Mouse (Mus musculus) heart, postnatal 36 days (tissue): ENCODE data around the gene Ubp1. TPM values are rescaled to one million over a fixed set of nuclear protein-coding genes. Genes with fewer than 3 reads are reported as not detected.
A peak's percentile ranks its signal among the peaks of the same experiment; 100 is the strongest.
"Not testable (repeated sequence)": the region's sequence is repeated elsewhere in the genome, so short reads cannot be mapped to it uniquely, and the experiment has no call there.

ENCODE experiments used
- DNase-seq, 2 experiments: peaks; one replicate each; pipeline ENCODE4 v3.0.0; 2021 to 2022
- intact Hi-C: fragments of 180-260 bp; cut with DNase I; formaldehyde crosslinking; loops from one replicate; pipeline ENCODE4 v1.15.1; 2025
- total RNA-seq, 2 experiments: library from RNA; stranded (reverse); gene quantifications; 2 replicates each; pipeline ENCODE4 v1.2.3; 2021

Gene Ubp1
- 10 to 100 TPM; 24.9 to 25.7 TPM for total RNA-seq

GRCm38 (mm10) chr9:113930534-113931374 lies at the start of gene Ubp1:
Gene Ubp1, plus strand, starts transcription at chr9:113930934.
- DNase-seq = peak; percentile 91 to 92

DNA sequence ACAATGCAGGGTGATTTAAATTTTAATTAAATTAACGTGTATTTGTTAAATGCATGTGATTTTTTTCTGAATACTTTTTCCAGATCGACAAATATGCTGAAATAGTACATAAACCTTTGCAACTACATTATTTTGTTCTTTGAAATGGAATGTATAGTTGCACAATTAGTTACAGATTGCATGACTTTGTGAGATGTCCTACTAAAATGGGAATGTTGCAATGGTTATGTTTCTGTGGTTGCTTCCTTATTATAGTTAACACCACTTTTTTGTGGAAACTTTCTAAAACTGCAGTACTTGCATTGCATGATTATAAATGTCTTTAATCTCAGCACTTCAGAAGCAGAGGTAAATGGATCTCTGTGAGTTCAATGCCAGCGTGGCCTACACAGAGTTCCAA lies 35.8 kb upstream of the Ubp1 start:
- no peak for DNase-seq
- intact Hi-C loops = no loop called here

More at GRCm38 (mm10) chr9:113930534-113931374, at the start of gene Ubp1:
- intact Hi-C loops = no loop called here

DNA sequence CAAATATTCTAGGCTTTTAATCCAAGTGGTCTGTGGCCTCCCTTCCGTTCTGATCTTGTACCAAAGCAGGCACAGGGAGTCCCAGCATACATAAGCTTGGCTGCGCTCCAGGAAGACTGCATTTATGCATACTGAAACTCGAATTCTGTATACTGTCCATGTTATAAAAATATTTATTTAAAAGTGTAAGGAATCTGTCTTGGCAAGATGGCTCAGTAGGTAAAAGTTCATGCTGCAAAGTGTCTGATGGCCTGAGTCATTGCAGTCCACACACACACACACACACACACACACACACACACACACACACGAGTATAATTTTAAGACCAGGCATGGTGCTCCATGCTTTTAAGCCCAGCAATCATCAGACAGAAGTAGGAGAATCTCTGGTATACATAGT lies 27.6 kb upstream of the Ubp1 start:
- intact Hi-C loops = no loop called here
- no peak for DNase-seq

DNA sequence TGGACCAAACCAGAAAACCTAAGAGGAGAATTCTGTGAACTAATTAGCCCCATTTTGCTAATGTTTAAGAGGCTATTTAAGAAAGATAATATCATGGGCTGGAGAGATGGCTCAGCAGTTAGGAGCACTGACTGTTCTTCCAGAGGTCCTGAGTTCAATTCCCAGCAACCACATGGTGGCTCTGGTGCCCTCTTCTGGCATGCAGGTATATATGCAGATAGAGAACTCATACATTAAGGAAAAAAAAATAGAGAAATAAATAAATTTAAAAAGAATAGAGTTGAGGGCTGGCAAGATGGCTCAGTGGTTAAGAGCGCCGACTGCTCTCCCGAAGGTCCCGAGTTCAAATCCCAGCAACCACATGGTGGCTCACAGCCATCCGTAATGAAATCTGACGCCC lies 26.4 kb upstream of the Ubp1 start:
- not testable (repeated sequence) for DNase-seq
- intact Hi-C loops = loop anchor here (2.0 kb wide), 1 partner anchor 162 kb away; no protein-coding TSS in a partner anchor

DNA sequence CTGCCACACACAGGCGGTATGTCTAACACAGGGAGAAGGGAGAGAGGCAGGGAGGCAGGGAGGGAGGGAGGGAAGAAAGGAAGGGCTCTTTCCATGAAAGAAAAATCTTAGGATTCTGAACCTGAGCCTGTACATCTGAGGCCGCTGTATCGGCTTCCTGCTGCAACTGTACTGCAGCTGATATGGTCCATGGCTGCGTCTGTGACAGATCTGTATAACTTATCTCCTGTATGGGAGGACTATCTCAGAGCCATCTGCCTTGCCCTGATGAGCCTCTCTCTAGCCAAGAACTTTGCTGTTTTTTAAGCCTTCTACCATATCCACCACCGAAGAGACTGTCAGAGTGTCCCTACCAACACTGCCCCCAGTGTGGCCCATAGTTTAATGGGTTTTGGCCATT lies 14.9 kb upstream of the Ubp1 start:
- intact Hi-C loops = no loop called here
- no peak for DNase-seq

DNA sequence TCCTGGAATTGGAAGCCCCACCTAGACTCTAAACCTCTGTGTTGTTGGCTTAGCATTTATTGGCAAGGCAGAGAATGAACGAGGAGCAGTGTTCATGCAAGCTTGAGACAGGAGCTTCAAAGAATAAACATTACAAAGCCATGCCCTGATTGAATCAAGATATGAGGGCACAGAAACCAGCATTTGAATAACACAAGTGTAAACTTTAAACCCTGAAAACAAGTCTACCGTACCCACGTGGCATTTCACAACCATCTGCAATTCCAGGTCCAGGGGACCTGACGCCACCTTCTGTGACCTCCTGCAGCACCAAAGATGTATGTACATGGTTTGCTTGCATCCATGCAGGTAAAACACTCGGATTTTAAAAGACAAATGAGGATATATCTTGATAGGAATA lies 8.1 kb upstream of the Ubp1 start:
- intact Hi-C loops = no loop called here
- no peak for DNase-seq

DNA sequence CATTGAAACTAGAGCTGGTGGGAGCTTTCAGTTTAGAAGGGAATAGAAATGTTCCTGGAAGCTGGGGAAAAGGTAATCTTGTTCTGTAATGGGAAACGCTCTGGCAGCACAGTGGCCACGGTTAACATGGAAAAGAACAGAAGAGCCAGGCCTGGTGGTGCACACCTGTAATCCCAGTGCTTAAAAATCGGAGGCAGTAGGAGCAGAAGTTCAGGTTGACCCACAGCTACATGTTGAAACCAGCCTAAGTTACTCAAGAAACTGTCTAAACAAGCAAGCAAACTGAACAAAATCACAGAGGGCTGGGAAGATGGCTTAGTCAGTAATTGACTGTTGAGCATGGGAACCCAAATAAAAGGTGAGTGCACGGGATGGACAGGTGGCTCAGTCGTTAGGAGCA lies 5.9 kb upstream of the Ubp1 start:
- intact Hi-C loops = loop anchor here (5.0 kb wide), 1 partner anchor 183 kb away; the partner anchor contains the start of gene Clasp2
- no peak for DNase-seq

DNA sequence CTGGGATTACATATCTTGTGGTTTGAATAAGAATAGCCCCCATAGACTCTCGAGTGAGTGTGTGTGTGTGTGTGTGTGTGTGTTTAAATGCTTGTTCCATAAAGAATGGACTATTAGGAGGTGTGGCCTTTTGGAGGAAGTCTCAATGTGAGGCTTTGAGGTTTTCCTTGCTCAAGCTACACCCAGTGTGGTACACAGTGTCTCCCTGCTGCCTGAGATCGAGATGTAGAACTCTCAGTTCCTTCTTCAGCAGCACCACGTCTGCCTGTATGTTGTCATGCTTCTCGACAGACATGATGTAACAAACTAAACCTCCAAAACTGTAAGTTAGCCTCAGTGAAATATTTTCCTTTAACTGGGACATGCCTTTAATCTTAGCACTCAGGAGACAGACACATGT lies 2.1 kb upstream of the Ubp1 start:
- no peak for DNase-seq
- intact Hi-C loops = loop anchor here (5.0 kb wide), 1 partner anchor 186 kb away; the partner anchor contains the start of gene Clasp2

GRCm38 (mm10) chr9:113929676-113930075 lies 1.1 kb upstream of the Ubp1 start:
- intact Hi-C loops = loop anchor here (5.0 kb wide), 1 partner anchor 187 kb away; the partner anchor contains the start of gene Clasp2
- no peak for DNase-seq

- DNase-seq = peak; percentile 25 to 50
- intact Hi-C loops = no loop called here
These were observed 803 bp downstream of the Ubp1 start for GRCm38 (mm10) chr9:113931375-113932099.

DNA sequence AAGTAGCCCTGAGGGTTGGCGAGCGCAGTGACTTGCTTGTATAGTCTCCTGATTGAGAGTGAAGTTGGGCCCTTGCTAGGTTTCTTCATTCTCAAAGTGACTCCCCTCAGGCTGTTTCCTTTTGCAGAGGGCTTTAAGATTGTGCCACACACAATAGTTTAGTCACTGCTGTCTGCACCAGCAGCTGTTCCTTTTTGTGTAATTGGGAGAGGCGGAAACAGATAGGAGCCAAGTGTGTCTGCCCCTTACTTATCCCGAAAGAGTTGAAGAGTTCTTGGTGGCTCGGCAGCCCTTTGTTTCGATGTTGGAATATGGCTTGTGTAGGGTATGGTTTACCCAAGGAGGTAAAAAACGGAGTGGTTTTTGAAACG lies 1.4 kb downstream of the Ubp1 start:
- intact Hi-C loops = no loop called here
- DNase-seq = peak; percentile 13 to 31

DNA sequence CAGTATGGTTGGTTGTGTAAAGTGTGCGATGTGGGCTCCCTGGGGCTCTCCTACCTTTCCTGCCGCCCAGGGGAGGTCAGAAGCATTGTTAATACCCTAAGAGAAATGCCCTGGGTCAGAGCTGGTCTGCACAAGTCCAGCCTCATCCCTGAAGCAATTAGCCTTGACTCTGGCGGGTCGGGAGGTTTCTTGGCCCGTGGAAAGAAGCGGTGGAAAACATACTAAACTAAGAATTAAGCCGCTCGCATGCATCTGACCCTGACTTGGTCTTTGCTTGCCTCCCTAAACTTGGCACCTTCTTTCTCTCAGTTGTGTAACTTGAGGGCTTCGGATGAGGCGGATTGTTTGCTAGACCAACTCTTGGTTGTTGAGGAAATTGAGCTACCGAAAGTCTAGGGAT lies 1.8 kb downstream of the Ubp1 start:
- peak in 1 of 2 experiments; percentile 24 for DNase-seq
- intact Hi-C loops = no loop called here

DNA sequence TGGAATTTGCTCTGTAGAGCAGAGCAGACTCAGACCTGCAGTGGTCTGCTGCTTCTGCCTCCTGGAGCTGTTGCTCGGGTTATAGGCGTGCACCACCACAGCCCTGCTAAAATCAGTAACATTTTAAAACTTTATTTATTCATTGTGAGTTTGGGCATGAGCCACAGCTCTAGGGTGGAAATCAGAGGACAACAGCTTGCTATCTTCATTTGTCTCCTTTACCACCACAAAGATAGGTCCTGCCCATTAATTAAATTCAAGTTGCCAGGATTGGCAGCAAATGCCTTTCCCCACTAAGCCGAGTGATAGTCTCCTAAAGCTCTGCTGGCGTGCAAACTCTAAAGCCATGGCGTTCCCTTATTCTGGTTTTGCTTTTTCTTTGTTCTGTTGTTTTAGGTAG lies 4.9 kb downstream of the Ubp1 start:
- intact Hi-C loops = no loop called here
- DNase-seq = no peak

GRCm38 (mm10) chr9:113939063-113939850 lies 8.5 kb downstream of the Ubp1 start:
- intact Hi-C loops = no loop called here
- DNase-seq = no peak

DNA sequence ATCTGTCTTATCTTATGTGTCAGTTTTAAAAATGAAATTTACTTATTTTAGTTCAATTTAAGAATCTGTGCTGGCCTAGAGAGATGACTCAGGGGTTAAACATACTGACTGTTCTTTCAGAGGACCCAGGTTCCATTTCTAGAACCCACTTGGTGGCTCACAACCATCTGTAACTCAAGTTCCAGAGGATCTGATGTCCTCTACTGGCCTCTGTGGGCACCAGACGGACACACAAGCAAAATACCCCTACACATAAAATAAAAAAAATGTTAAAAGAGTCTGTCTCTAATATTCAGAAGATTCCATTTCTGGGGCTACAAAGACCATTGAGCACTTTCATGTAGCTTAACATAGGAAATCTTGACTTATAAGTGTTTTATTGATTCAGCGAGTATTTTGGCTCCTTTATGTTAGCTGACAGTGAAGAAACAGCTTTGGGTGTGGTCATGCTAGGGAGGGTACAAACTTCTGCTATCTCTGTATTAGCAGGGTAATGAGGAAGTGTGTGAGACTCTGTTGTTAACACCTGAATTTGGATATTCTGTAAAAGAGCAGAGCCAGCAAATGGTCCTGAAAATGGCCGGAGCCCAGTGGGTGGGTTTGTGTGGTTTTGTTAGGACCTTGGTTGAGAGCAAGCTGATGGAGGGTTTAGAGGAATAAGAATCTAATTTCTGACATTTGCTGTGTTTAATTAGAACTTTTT lies 10.5 kb downstream of the Ubp1 start:
- no peak for DNase-seq
- intact Hi-C loops = no loop called here

DNA sequence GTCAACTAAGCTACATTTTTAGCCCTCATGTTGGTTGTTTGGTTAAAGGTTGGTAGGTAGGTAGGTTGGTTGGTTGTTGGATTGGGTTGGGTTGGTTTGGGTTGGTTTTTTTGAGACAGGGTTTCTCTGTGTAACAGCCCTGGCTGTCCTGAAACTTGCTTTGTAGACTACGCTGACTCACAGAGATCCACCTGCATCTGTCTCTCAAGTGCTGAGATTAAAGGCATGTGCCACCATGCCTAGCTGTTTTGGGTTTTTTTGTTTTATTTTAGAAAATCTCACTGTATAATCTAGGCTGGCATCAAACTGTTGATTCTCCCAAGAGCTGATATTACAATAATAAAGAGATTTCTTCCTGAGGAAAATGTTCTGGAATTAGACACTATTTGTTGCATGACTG lies 12.6 kb downstream of the Ubp1 start:
- DNase-seq = no peak
- intact Hi-C loops = no loop called here

DNA sequence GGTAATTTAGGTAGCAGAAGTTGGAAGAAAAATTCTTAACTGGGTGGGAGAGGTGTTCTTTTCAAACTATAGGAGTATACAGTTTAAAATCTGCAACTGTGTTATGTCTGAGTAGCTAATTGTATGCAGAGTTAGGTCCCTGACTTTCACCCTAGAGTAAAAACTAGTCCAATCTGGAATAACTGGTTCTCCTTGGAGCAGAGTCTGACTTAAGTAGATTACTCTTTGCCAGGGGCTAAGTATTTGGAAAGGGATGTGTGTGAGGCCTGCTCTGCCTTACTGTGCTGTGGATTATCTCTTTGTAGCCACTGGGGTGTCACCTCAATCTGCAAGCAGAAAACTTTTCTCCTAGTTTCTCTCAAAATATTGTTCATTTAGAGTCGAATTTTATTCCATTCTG lies 16.5 kb downstream of the Ubp1 start:
- intact Hi-C loops = no loop called here
- no peak for DNase-seq

DNA sequence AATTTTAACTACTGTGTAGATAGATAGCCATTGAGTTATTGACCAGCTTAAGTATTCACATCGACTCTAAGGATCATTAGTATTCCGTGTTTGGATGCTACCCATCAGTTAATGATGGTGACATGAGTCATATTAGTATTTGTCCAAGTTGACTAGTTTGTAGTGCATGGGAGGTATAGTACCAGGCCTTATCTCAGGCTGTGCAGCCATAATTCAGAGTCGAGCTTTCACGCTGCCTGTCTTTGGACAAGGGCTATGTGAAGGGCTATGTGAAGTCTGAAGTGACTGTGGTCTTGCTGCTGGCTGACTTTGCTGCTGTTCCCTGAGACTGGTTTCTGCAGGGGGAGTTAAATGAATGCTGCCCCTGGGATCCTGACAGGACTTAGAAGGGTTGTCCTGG lies 27.0 kb downstream of the Ubp1 start:
- intact Hi-C loops = no loop called here
- DNase-seq = no peak

DNA sequence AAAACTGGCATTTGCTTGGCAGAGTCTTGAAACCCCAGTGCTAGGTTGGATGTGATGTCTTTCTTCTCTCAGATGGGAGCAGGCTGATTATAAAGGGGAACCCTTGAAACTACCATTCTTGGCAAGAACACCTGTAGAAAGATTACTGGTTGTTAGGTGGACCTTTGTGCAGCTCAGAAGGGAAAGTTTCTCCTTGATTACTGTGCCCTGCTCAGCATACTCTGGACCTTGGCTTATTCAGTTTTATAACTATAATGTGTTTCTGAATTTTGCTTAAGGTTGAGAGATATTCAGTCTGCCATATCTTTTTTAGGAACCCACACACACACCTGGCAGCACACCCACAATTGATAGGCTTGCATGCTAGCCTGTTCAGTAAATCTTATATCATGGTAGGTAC lies 33.0 kb downstream of the Ubp1 start:
- no peak for DNase-seq
- intact Hi-C loops = no loop called here

DNA sequence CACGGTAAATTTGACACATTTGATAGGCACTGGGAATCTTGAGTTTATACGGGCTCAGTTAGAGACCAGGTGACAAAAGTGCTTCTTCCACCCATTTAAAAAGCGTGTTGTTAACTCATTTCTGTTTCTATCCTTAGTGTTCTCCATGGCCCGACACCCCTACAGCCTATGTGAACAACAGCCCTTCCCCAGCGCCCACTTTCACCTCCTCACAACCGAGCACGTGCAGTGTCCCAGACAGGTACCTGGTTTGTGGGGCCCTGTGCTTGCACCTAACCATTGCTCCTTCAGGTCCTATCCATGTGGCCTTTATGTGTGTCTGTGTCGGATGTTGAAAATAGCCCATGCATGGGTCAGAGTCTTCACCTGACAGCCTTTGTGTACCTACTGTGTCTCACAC lies 33.7 kb downstream of the Ubp1 start:
- intact Hi-C loops = no loop called here
- no peak for DNase-seq
